Mouse (Mus musculus): ENCODE measurements around the gene Calm4.

DNA sequence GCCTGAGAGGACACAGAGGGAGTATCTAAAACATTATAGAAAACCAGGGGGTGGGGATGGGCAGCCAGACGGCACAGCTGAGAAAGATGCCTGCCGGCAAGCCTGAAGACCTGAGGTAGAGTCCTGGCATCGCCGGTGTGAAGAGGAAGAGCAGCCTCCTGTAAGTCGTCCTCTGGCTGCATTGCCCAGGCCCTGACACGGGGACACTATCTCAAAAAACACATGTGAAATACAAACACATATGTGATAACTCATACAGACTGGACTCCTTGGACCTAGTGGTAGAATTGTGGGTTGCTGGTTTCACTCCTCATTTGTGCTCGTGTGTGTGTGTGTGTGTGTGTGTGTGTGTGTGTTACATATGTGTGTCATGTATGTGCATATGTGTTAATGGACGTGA lies 23.7 kb downstream of the Calm4 start:
- no peak for TF ChIP-seq CTCF (IDR thresholded peaks at IDR 0.05; ENCODE audit: low read depth, low read length)
- no peak for TF ChIP-seq POLR2A (IDR thresholded peaks at IDR 0.05; ENCODE audit: extremely low read depth, insufficient read depth, low read length)

Measured in liver, adult 2 months (tissue).